In genomic region chrX:50836029-50836691, GRCm38 (mm10) we compare ENCODE assay signal across 16 mouse cellular contexts. TPM values are rescaled to one million over a fixed set of nuclear protein-coding genes. Genes with fewer than 3 reads are reported as not detected.
A peak's percentile ranks its signal among the peaks of the same experiment; 100 is the strongest.
DNase-seq lines count a peak whose midpoint lies in the region; ATAC-seq lines count a peak whose summit lies in the region.
"Had no signal": no experiment of that assay in that cellular context is flagged by ENCODE, and none has a peak within 500 bp of the region (broad histone marks: within the 10 kb centered on the region; RNA-seq: fewer than 3 reads in every experiment).

No protein-coding gene starts in this region.

- peak overlapping the region; percentile 15; the same call in 1 of the 2 replicates for H3K4me2 ChIP-seq in embryonic facial prominence, embryonic 12.5 days (replicated peaks)
- peak overlapping the region; percentile 24 for H3K4me2 ChIP-seq in embryonic facial prominence, embryonic 13.5 days
- H3K4me2 ChIP-seq: heart, embryonic 13.5 days; lung, embryonic 15.5 days; midbrain, embryonic 12.5 days; neural tube, embryonic 12.5 days had no signal

- H3K36me3 ChIP-seq in embryonic facial prominence, embryonic 12.5 days = no peaks in the 10 kb centered on the region
- H3K36me3 ChIP-seq in embryonic facial prominence, embryonic 10.5 days (replicated peaks) = no peaks in the 10 kb centered on the region
- no peaks in the 10 kb centered on the region for H3K36me3 ChIP-seq in embryonic facial prominence, embryonic 13.5 days
- H3K36me3 ChIP-seq: heart, embryonic 13.5 days; lung, embryonic 15.5 days; midbrain, embryonic 12.5 days; neural tube, embryonic 12.5 days had no signal

- H3K27me3 ChIP-seq in embryonic facial prominence, embryonic 12.5 days = 0 out of 2 replicates have a peak, but pooled peaks cover 3% of the 10 kb centered on the region
- H3K27me3 ChIP-seq in embryonic facial prominence, embryonic 10.5 days (replicated peaks; ENCODE audit: low read depth, poor library complexity, severe bottlenecking) = peaks cover 46% of the 10 kb centered on the region
- H3K27me3 ChIP-seq in embryonic facial prominence, embryonic 13.5 days = peaks cover 16% of the 10 kb centered on the region
- H3K27me3 ChIP-seq: lung, embryonic 15.5 days had no signal

- H3K27ac ChIP-seq in embryonic facial prominence, embryonic 12.5 days = no peak overlapping the region
- no peak overlapping the region for H3K27ac ChIP-seq in embryonic facial prominence, embryonic 10.5 days (replicated peaks)
- no peak overlapping the region for H3K27ac ChIP-seq in embryonic facial prominence, embryonic 13.5 days
- H3K27ac ChIP-seq: gastrocnemius, adult 2 months; heart, embryonic 13.5 days; lung, embryonic 15.5 days; midbrain, embryonic 12.5 days; neural tube, embryonic 12.5 days had no signal

- H3K9me3 ChIP-seq in embryonic facial prominence, embryonic 12.5 days = no peaks in the 10 kb centered on the region
- H3K9me3 ChIP-seq in embryonic facial prominence, embryonic 10.5 days = no peaks in the 10 kb centered on the region
- H3K9me3 ChIP-seq in embryonic facial prominence, embryonic 13.5 days = no peaks in the 10 kb centered on the region
- H3K9me3 ChIP-seq: heart, embryonic 13.5 days; lung, embryonic 15.5 days; midbrain, embryonic 12.5 days; neural tube, embryonic 12.5 days had no signal

- no peak overlapping the region for H3K4me3 ChIP-seq in embryonic facial prominence, embryonic 12.5 days
- H3K4me3 ChIP-seq in embryonic facial prominence, embryonic 10.5 days = no peak overlapping the region
- H3K4me3 ChIP-seq in embryonic facial prominence, embryonic 13.5 days = no peak overlapping the region
- H3K4me3 ChIP-seq: gastrocnemius, adult 2 months; heart, embryonic 13.5 days; lung, embryonic 15.5 days; midbrain, embryonic 12.5 days; neural tube, embryonic 12.5 days had no signal

- H3K9ac ChIP-seq in embryonic facial prominence, embryonic 12.5 days = no peak overlapping the region
- no peak overlapping the region for H3K9ac ChIP-seq in embryonic facial prominence, embryonic 13.5 days
- H3K9ac ChIP-seq: heart, embryonic 13.5 days; lung, embryonic 15.5 days; midbrain, embryonic 12.5 days; neural tube, embryonic 12.5 days had no signal

- DNase-seq in embryonic facial prominence, embryonic 10.5 days (ENCODE audit: low spot score) = no peak
- peak; percentile 49 to 55 for DNase-seq in thymus, postnatal 10 days (ENCODE audit: low spot score in 2 of 2)
- DNase-seq in cerebellum, adult 18-20 months = no peak
- DNase-seq in kidney, adult 18-20 months = no peak
- DNase-seq in urinary bladder, postnatal 14 days (ENCODE audit: low spot score) = no peak
- DNase-seq: gastrocnemius, adult 2 months; kidney, postnatal 14 days; right cerebral cortex, adult 18-20 months had no signal

- H3K4me1 ChIP-seq in embryonic facial prominence, embryonic 12.5 days = no peaks in the 10 kb centered on the region
- no peaks in the 10 kb centered on the region for H3K4me1 ChIP-seq in embryonic facial prominence, embryonic 10.5 days
- no peaks in the 10 kb centered on the region for H3K4me1 ChIP-seq in embryonic facial prominence, embryonic 13.5 days
- H3K4me1 ChIP-seq: heart, embryonic 13.5 days; lung, embryonic 15.5 days; midbrain, embryonic 12.5 days; neural tube, embryonic 12.5 days had no signal

- WGBS in embryonic facial prominence, embryonic 12.5 days = 39% methylated on average over 10 of the region's 10 CpGs
- 53% methylated on average over 10 of the region's 10 CpGs for WGBS in embryonic facial prominence, embryonic 10.5 days
- WGBS in embryonic facial prominence, embryonic 13.5 days = 46% methylated on average over 10 of the region's 10 CpGs

- ATAC-seq in embryonic facial prominence, embryonic 12.5 days (ENCODE audit: insufficient number of reproducible peaks, insufficient read depth, low FRiP score, low TSS enrichment) = no peak
- no peak for ATAC-seq in embryonic facial prominence, embryonic 13.5 days (ENCODE audit: insufficient number of reproducible peaks, insufficient read depth, low FRiP score, low TSS enrichment, low read depth)
- peak; percentile 51 for ATAC-seq in megakaryocyte, adult 5-6 weeks (ENCODE audit: poor library complexity, severe bottlenecking)
- ATAC-seq: hindbrain, embryonic 16.5 days had no signal

RNA-seq across cellular contexts. Expression of gene Stk26, which starts 4.7 kb away (rescaled TPM):
- 13.0 and 16.5 TPM in 2 replicates for polyA plus RNA-seq in embryonic facial prominence, embryonic 12.5 days (2016; fragmentation: Nextera tagmentation; extraction: Ambion mirVana)
- 18.9 and 19.1 TPM in 2 replicates for polyA plus RNA-seq in embryonic facial prominence, embryonic 10.5 days (2016; fragmentation: Nextera tagmentation; extraction: Ambion mirVana)
- 13.9 and 18.6 TPM in 2 replicates for polyA plus RNA-seq in embryonic facial prominence, embryonic 13.5 days (2015; fragmentation: Nextera tagmentation; extraction: Ambion mirVana)
- 89.8 and 100 TPM in 2 replicates for total RNA-seq in megakaryocyte, adult 5-6 weeks (2015)
- total RNA-seq in megakaryocyte, adult 5-6 weeks (2017) = 77.5 and 89.4 TPM in 2 replicates

Comparison
In these comparisons a context has a peak if more than half of its experiments do, and no peak if none do; other contexts are left out.
1. DNase-seq: peak in thymus, postnatal 10 days (2 of 2); none in embryonic facial prominence, embryonic 10.5 days (single experiment), cerebellum, adult 18-20 months (0 of 2), kidney, adult 18-20 months (single experiment) and urinary bladder, postnatal 14 days (single experiment).